Mouse (Mus musculus) C2C12 (cell line): Measurements from ENCODE around the gene Rrp12. TPM values are rescaled to one million over a fixed set of nuclear protein-coding genes. Genes with fewer than 3 reads are reported as not detected.

Experiments
- H3K27me3 ChIP-seq: one replicate; pipeline ENCODE4 v1.6.1; 2011; ENCODE audit not compliant: control insufficient read depth, insufficient read depth, insufficient read length
- H3K36me3 ChIP-seq: one replicate; pipeline ENCODE4 v1.6.1; 2011; ENCODE audit not compliant: control insufficient read depth, insufficient read depth
- H3K4me3 ChIP-seq: one replicate; pipeline ENCODE4 v1.5.1; 2011; ENCODE audit warnings: mild to moderate bottlenecking, control low read depth; ENCODE audit not compliant: poor library complexity, insufficient read depth, severe bottlenecking
- H3K79me2 ChIP-seq: one replicate; pipeline ENCODE4 v1.6.1; 2011; ENCODE audit not compliant: control insufficient read depth, insufficient read depth
- H3K79me3 ChIP-seq: one replicate; pipeline ENCODE4 v1.6.1; 2011; ENCODE audit warnings: low read depth, control low read depth
- H3ac ChIP-seq: one replicate; pipeline ENCODE3; 2011; ENCODE audit warnings: low read depth; ENCODE audit not compliant: control insufficient read depth, insufficient read length
- CEBPB ChIP-seq: IDR thresholded peaks from one replicate; pipeline ENCODE4 v1.6.1; 2011; ENCODE audit warnings: low read depth, mild to moderate bottlenecking, control low read depth, moderate library complexity
- CTCF ChIP-seq: IDR thresholded peaks from one replicate; pipeline ENCODE4 v1.5.1; 2011; ENCODE audit not compliant: control insufficient read depth, insufficient read depth, insufficient read length
- FOSL1 ChIP-seq: IDR thresholded peaks from one replicate; pipeline ENCODE4 v1.8.0; 2011; ENCODE audit warnings: mild to moderate bottlenecking, low read length; ENCODE audit not compliant: poor library complexity, insufficient read depth, severe bottlenecking
- MAX ChIP-seq: IDR thresholded peaks from one replicate; pipeline ENCODE4 v1.6.1; 2011; ENCODE audit warnings: mild to moderate bottlenecking, control low read depth
- MYOD1 ChIP-seq: IDR thresholded peaks from one replicate; pipeline ENCODE4 v1.6.1; 2011; ENCODE audit warnings: low read depth; ENCODE audit not compliant: control insufficient read depth, insufficient read length
- MYOG ChIP-seq: IDR thresholded peaks from one replicate; pipeline ENCODE4 v1.6.1; 2011; ENCODE audit not compliant: control insufficient read depth, insufficient read length; ENCODE audit errors: extremely low read depth
- USF1 ChIP-seq: IDR thresholded peaks from one replicate; pipeline ENCODE4 v1.6.1; 2011; ENCODE audit warnings: low read depth, mild to moderate bottlenecking, control low read depth, moderate library complexity
- polyA plus RNA-seq: library from polyadenylated mRNA; unstranded; fragments of >200 nt; fragmentation: generic; extraction: Trizol; gene quantifications from one replicate; pipeline ENCODE4 v1.2.1, GENCODE M21; 2012; ENCODE audit warnings: missing spikeins

Gene Rrp12
- polyA plus RNA-seq, 1 experiment = 33.6 TPM

GRCm38 (mm10) chr19:41816915-41817314, 79.1 kb downstream of the Rrp12 start:
- no peaks in the 10 kb centered on the region for H3K36me3 ChIP-seq
- H3ac ChIP-seq = no peak overlapping the region
- no peaks in the 10 kb centered on the region for H3K79me2 ChIP-seq
- peaks cover 20% of the 10 kb centered on the region for H3K27me3 ChIP-seq
- no peak overlapping the region for H3K4me3 ChIP-seq
- TF ChIP-seq FOSL1 (no peak), CEBPB (no peak), MYOG (no peak), MAX (no peak), CTCF (no peak), MYOD1 (no peak)
- H3K79me3 ChIP-seq = peaks cover 1% of the 10 kb centered on the region

GRCm38 (mm10) chr19:41816410-41816809, 79.6 kb downstream of the Rrp12 start:
- Histone ChIP-seq H3K27me3 (peaks cover 18% of the 10 kb centered on the region), H3K4me3 (no peak overlapping the region), H3K36me3 (no peaks in the 10 kb centered on the region), H3ac (no peak overlapping the region), H3K79me2 (no peaks in the 10 kb centered on the region), H3K79me3 (peaks cover 1% of the 10 kb centered on the region)
- TF ChIP-seq USF1 = no peak
- TF ChIP-seq CTCF = no peak
- TF ChIP-seq MAX = no peak
- TF ChIP-seq FOSL1 = no peak
- no peak for TF ChIP-seq MYOG
- TF ChIP-seq MYOD1 = no peak
- no peak for TF ChIP-seq CEBPB

DNA sequence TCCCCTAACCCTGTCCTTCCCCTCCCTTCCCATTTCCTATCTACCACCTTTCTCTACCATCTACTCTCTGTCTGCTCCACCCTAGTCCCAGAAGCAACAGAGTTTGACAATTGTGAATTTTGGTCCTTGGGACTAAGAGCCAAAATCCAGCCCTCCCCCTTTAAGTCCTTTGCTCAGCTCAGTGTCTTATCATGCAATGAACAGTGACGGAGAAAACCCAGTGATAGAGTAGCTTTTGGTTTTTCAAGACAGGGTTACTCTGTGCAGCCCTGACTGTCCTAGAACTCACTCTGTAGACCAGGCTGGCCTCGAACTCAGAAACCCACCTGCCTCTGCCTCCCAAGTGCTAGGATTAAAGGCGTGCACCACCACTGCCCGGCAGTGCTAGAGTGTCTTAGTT, 82.6 kb downstream of the Rrp12 start:
- no peak overlapping the region for H3ac ChIP-seq
- peaks cover 1% of the 10 kb centered on the region for H3K79me3 ChIP-seq
- TF ChIP-seq FOSL1 (no peak), CTCF (no peak), CEBPB (no peak), MAX (no peak), USF1 (no peak), MYOG (no peak), MYOD1 (no peak)
- H3K36me3 ChIP-seq = no peaks in the 10 kb centered on the region
- H3K27me3 ChIP-seq = peaks cover 20% of the 10 kb centered on the region
- H3K79me2 ChIP-seq = no peaks in the 10 kb centered on the region
- no peak overlapping the region for H3K4me3 ChIP-seq

Other genes with a start within 250 kb of the Rrp12 start
- gene Slit1, start 152.5 kb downstream of the Rrp12 start, polyA plus RNA-seq = not detected
- gene Arhgap19, start 94.1 kb downstream of the Rrp12 start, polyA plus RNA-seq = 8.9 TPM
- 0.06 TPM for gene Frat1, start 66.2 kb downstream of the Rrp12 start, polyA plus RNA-seq
- 0.60 TPM for gene Frat2, start 48.0 kb downstream of the Rrp12 start, polyA plus RNA-seq
- gene Pgam1, start 15.8 kb upstream of the Rrp12 start, polyA plus RNA-seq = 736 TPM
- gene Exosc1, start 37.2 kb upstream of the Rrp12 start, polyA plus RNA-seq = 46.5 TPM
- gene Zdhhc16, start 37.3 kb upstream of the Rrp12 start, polyA plus RNA-seq = 104 TPM
- 21.9 TPM for gene Mms19, start 85.0 kb upstream of the Rrp12 start, polyA plus RNA-seq
- gene Ubtd1, start 85.6 kb upstream of the Rrp12 start, polyA plus RNA-seq = 73.0 TPM
- gene Ankrd2, start 139.8 kb upstream of the Rrp12 start, polyA plus RNA-seq = 0.15 TPM
- 0.30 TPM for gene Hoga1, start 149.4 kb upstream of the Rrp12 start, polyA plus RNA-seq
- 0.18 TPM for gene 4933411K16Rik, start 156.1 kb upstream of the Rrp12 start, polyA plus RNA-seq
- gene Morn4, start 190.2 kb upstream of the Rrp12 start, polyA plus RNA-seq = 16.5 TPM
- gene Pi4k2a, start 194.3 kb upstream of the Rrp12 start, polyA plus RNA-seq = 18.7 TPM
- gene Avpi1, start 232.9 kb upstream of the Rrp12 start, polyA plus RNA-seq = 92.7 TPM